Mouse (Mus musculus) lung, postnatal 4 days (tissue): ENCODE results near the gene 1190005I06Rik.

Source experiments
- DNase-seq, 2 experiments: peaks; one replicate each; pipeline ENCODE4 v3.0.0; 2021

Gene 1190005I06Rik

GRCm38 (mm10) chr8:120666807-120667470 lies 19.5 kb upstream of the 1190005I06Rik start:
- no peak for DNase-seq

- DNase-seq, result no peak
Measured at GRCm38 (mm10) chr8:120665726-120666455, 18.5 kb upstream of the 1190005I06Rik start.

- no peak for DNase-seq
Measured at GRCm38 (mm10) chr8:120664566-120664965, 17.1 kb upstream of the 1190005I06Rik start.

GRCm38 (mm10) chr8:120657415-120657814 lies 10.0 kb upstream of the 1190005I06Rik start:
- no peak for DNase-seq

- no peak for DNase-seq
Measured at GRCm38 (mm10) chr8:120656322-120657052, 9.1 kb upstream of the 1190005I06Rik start.

GRCm38 (mm10) chr8:120644663-120645062 lies 2.8 kb downstream of the 1190005I06Rik start:
- peak; percentile 44 to 62 for DNase-seq

- DNase-seq, result no peak
Measured at GRCm38 (mm10) chr8:120642031-120642662, 5.3 kb downstream of the 1190005I06Rik start.

- no peak for DNase-seq
Measured at GRCm38 (mm10) chr8:120641245-120641644, 6.2 kb downstream of the 1190005I06Rik start.

- peak; percentile 67 to 73 for DNase-seq
Measured at GRCm38 (mm10) chr8:120634329-120634839, 13.0 kb downstream of the 1190005I06Rik start.

- DNase-seq, result peak; percentile 32 to 37
Measured at GRCm38 (mm10) chr8:120633665-120634271, 13.7 kb downstream of the 1190005I06Rik start.

- no peak for DNase-seq
Measured at GRCm38 (mm10) chr8:120632969-120633664, 14.3 kb downstream of the 1190005I06Rik start.

GRCm38 (mm10) chr8:120631441-120632375 lies 15.7 kb downstream of the 1190005I06Rik start:
- DNase-seq, result no peak

GRCm38 (mm10) chr8:120630848-120631247 lies 16.6 kb downstream of the 1190005I06Rik start:
- DNase-seq, result no peak

GRCm38 (mm10) chr8:120630031-120630430 lies 17.4 kb downstream of the 1190005I06Rik start:
- DNase-seq, result no peak

GRCm38 (mm10) chr8:120627298-120627697 lies 20.1 kb downstream of the 1190005I06Rik start:
- no peak for DNase-seq

GRCm38 (mm10) chr8:120626461-120626860 lies 21.0 kb downstream of the 1190005I06Rik start:
- no peak for DNase-seq

- DNase-seq, result no peak
Measured at GRCm38 (mm10) chr8:120623608-120624007, 23.8 kb downstream of the 1190005I06Rik start.

- DNase-seq, result no peak
Measured at GRCm38 (mm10) chr8:120622161-120622560, 25.3 kb downstream of the 1190005I06Rik start.

GRCm38 (mm10) chr8:120620441-120620840 lies 27.0 kb downstream of the 1190005I06Rik start:
- DNase-seq, result no peak
